Mouse (Mus musculus) heart, embryonic 16.5 days (tissue): ENCODE measurements around the gene Bbs9. TPM values are rescaled to one million over a fixed set of nuclear protein-coding genes. Genes with fewer than 3 reads are reported as not detected.
"Not testable (repeated sequence)": the region's sequence is repeated elsewhere in the genome, so short reads cannot be mapped to it uniquely, and the experiment has no call there.

Experiments used
- ATAC-seq: fragments of 200-750 bp; cut with Nextera tagmentation; replicated peaks from 2 replicates; pipeline ENCODE4 v1.8.0; 2017; ENCODE audit warnings: moderate number of reproducible peaks; ENCODE audit not compliant: insufficient read depth, low FRiP score; ENCODE audit errors: extremely low read depth
- H3K27ac ChIP-seq: fragments of 300-500 bp; sonication (generic); 2 replicates; pipeline ENCODE4 v1.5.1; 2014; ENCODE audit warnings: mild to moderate bottlenecking, low read length, control low read depth, moderate library complexity
- H3K27me3 ChIP-seq: fragments of 300-500 bp; sonication (generic); 2 replicates; pipeline ENCODE4 v1.6.1; 2014; ENCODE audit warnings: low read length, mixed read lengths; ENCODE audit not compliant: control insufficient read depth, insufficient read depth
- H3K36me3 ChIP-seq: fragments of 300-500 bp; sonication (generic); 2 replicates; pipeline ENCODE4 v1.6.1; 2014; ENCODE audit not compliant: control insufficient read depth, insufficient read depth
- H3K4me1 ChIP-seq: fragments of 300-500 bp; sonication (generic); 2 replicates; pipeline ENCODE4 v1.6.1; 2014; ENCODE audit warnings: low read length, mixed read lengths; ENCODE audit not compliant: control insufficient read depth, insufficient read depth
- H3K4me2 ChIP-seq: fragments of 300-500 bp; sonication (generic); 2 replicates; pipeline ENCODE4 v1.6.1; 2014; ENCODE audit warnings: low read depth, mild to moderate bottlenecking, control low read depth, low read length
- H3K4me3 ChIP-seq: fragments of 300-500 bp; sonication (generic); 2 replicates; pipeline ENCODE4 v1.5.1; 2014; ENCODE audit warnings: mild to moderate bottlenecking, control low read depth, low read length
- H3K9ac ChIP-seq: fragments of 300-500 bp; sonication (generic); 2 replicates; pipeline ENCODE4 v1.6.1; 2014; ENCODE audit warnings: low read length, control low read depth
- H3K9me3 ChIP-seq: fragments of 300-500 bp; sonication (generic); replicated peaks from 2 replicates; pipeline ENCODE4 v1.6.1; 2016; ENCODE audit warnings: low read length; ENCODE audit not compliant: control insufficient read depth
- WGBS: fragments of 180-500 bp; shearing (Covaris S2); extraction: QIAGEN DNeasy Blood & Tissue Kit; methylation state at CpG from one replicate; pipeline ENCODE4 v1.1.7; 2014; 5-methylcytosine and 5-hydroxymethylcytosine counted together
- polyA plus RNA-seq: library from polyadenylated mRNA; unstranded; fragments of >200 nt; fragmentation: Nextera tagmentation; extraction: Ambion mirVana; gene quantifications from 2 replicates; pipeline ENCODE4 v1.2.1, GENCODE M21; 2015

Bbs9 gene
- polyA plus RNA-seq, 1 experiment from 2014 or later: 7.9 TPM

DNA sequence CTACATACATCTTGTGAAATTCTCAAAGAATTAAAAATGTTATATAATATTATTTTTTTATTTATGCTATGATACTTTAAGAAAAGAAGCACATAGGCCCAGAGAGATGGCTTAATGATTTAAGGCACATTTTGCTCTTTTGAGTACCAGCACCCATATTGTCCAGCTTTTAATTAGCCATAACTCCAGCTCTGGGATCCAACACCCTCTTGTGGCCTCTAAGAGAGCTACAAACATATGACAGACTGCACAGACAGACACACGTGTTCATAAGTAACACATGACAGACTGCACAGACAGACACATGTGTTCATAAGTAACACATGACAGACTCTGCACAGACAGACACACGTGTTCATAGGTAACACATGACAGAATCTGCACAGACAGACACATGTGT, 235.8 kb downstream of the Bbs9 start:
- H3K4me3 ChIP-seq: no peak overlapping the region
- H3K4me2 ChIP-seq: no peak overlapping the region
- peaks cover 9% of the 10 kb centered on the region; the same call in 1 of the 2 replicates for H3K4me1 ChIP-seq
- no peak for ATAC-seq
- no peak overlapping the region for H3K9ac ChIP-seq
- 81% methylated on average over 2 of the region's 2 CpGs for WGBS
- H3K27me3 ChIP-seq: no peaks in the 10 kb centered on the region
- H3K36me3 ChIP-seq: no peaks in the 10 kb centered on the region
- no peak overlapping the region for H3K27ac ChIP-seq
- no peaks in the 10 kb centered on the region for H3K9me3 ChIP-seq

GRCm38 (mm10) chr9:22712743-22713142, 237.2 kb downstream of the Bbs9 start:
- H3K27me3 ChIP-seq: no peaks in the 10 kb centered on the region
- H3K9me3 ChIP-seq: no peaks in the 10 kb centered on the region
- H3K9ac ChIP-seq: no peak overlapping the region
- H3K4me1 ChIP-seq: peaks cover 9% of the 10 kb centered on the region; the same call in 1 of the 2 replicates
- no peak overlapping the region for H3K4me3 ChIP-seq
- WGBS: 17% methylated on average over 3 of the region's 3 CpGs
- peak; percentile 37 for ATAC-seq
- H3K4me2 ChIP-seq: no peak overlapping the region
- no peaks in the 10 kb centered on the region for H3K36me3 ChIP-seq
- no peak overlapping the region for H3K27ac ChIP-seq

GRCm38 (mm10) chr9:22713286-22713685, 237.8 kb downstream of the Bbs9 start:
- ATAC-seq, H3K9ac ChIP-seq, H3K27ac ChIP-seq, H3K4me1 ChIP-seq, H3K36me3 ChIP-seq, H3K4me3 ChIP-seq, H3K27me3 ChIP-seq, H3K4me2 ChIP-seq, H3K9me3 ChIP-seq: not testable (repeated sequence)
- WGBS: 30% methylated on average over 4 of the region's 4 CpGs

DNA sequence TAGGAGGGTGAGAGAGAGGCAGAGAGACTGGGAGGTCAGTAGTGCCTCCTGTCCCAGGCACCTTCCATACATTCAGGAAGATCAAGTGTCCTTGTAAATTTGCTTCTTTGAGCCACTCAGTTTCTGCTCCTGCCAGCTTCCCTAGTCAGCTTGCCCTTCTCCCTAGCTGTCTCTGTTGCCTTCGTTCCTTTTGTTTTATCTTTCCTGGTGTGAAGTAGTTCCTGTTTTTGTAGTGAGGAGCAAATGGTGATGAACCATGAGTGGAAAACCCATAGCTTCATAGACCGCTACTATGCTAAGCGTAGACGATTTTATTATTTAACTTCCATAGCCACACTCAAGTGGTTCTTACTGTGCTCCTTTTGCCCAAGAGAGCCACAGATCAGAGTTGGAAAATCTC, 242.1 kb downstream of the Bbs9 start:
- peaks cover 3% of the 10 kb centered on the region; the same call in 1 of the 2 replicates for H3K4me1 ChIP-seq
- H3K27ac ChIP-seq: no peak overlapping the region
- H3K27me3 ChIP-seq: no peaks in the 10 kb centered on the region
- WGBS: 80% methylated on average over 4 of the region's 4 CpGs
- no peaks in the 10 kb centered on the region for H3K9me3 ChIP-seq
- no peak overlapping the region for H3K4me2 ChIP-seq
- H3K9ac ChIP-seq: no peak overlapping the region
- H3K36me3 ChIP-seq: no peaks in the 10 kb centered on the region
- ATAC-seq: no peak
- no peak overlapping the region for H3K4me3 ChIP-seq

- H3K36me3 ChIP-seq: no peaks in the 10 kb centered on the region
- H3K9ac ChIP-seq: no peak overlapping the region
- no peaks in the 10 kb centered on the region for H3K27me3 ChIP-seq
- WGBS: 40% methylated on average over 8 of the region's 8 CpGs
- no peak overlapping the region for H3K4me3 ChIP-seq
- no peak overlapping the region for H3K4me2 ChIP-seq
- H3K27ac ChIP-seq: no peak overlapping the region
- no peak for ATAC-seq
- H3K9me3 ChIP-seq: no peaks in the 10 kb centered on the region
- H3K4me1 ChIP-seq: no peaks in the 10 kb centered on the region
Measured at GRCm38 (mm10) chr9:22718174-22718823, 242.8 kb downstream of the Bbs9 start.

- 82% methylated on average over 1 of the region's 1 CpGs for WGBS
- Histone ChIP-seq H3K4me2 (no peak overlapping the region), H3K27me3 (no peaks in the 10 kb centered on the region), H3K27ac (no peak overlapping the region), H3K9ac (no peak overlapping the region), H3K4me1 (no peaks in the 10 kb centered on the region), H3K36me3 (no peaks in the 10 kb centered on the region), H3K4me3 (no peak overlapping the region), H3K9me3 (no peaks in the 10 kb centered on the region)
- no peak for ATAC-seq
Measured at GRCm38 (mm10) chr9:22732646-22733045, 257.1 kb downstream of the Bbs9 start.

GRCm38 (mm10) chr9:22734954-22735353, 259.4 kb downstream of the Bbs9 start:
- no peak for ATAC-seq
- no peaks in the 10 kb centered on the region for H3K36me3 ChIP-seq
- no peak overlapping the region for H3K4me3 ChIP-seq
- no peaks in the 10 kb centered on the region for H3K4me1 ChIP-seq
- no peak overlapping the region for H3K9ac ChIP-seq
- H3K9me3 ChIP-seq: no peaks in the 10 kb centered on the region
- no peaks in the 10 kb centered on the region for H3K27me3 ChIP-seq
- no peak overlapping the region for H3K27ac ChIP-seq
- 50% methylated on average over 8 of the region's 8 CpGs for WGBS
- no peak overlapping the region for H3K4me2 ChIP-seq

GRCm38 (mm10) chr9:22735385-22735784, 259.9 kb downstream of the Bbs9 start:
- Histone ChIP-seq H3K9ac (no peak overlapping the region), H3K36me3 (no peaks in the 10 kb centered on the region), H3K9me3 (no peaks in the 10 kb centered on the region), H3K27me3 (no peaks in the 10 kb centered on the region), H3K4me3 (no peak overlapping the region), H3K4me1 (no peaks in the 10 kb centered on the region), H3K4me2 (no peak overlapping the region), H3K27ac (no peak overlapping the region)
- ATAC-seq: no peak
- 64% methylated on average over 8 of the region's 8 CpGs for WGBS

DNA sequence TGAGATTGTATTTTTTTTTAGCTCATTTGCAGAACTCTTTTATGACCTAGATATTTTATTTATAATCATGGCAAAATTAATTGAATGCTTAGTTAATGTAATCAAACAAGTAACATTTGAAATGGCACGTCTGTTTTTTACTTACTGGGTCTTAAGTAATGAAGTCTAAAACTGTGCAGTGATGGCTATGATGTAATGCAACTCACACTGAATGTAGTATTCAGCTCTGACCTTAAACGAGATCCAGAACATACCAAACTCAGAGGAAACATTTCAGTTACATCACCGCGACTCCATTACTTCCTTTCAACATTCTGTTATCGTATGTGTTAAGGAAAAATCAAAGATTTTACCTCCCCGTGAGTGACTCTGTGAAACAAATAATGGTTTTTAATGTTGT, 262.4 kb downstream of the Bbs9 start:
- no peak overlapping the region for H3K9ac ChIP-seq
- 63% methylated on average over 6 of the region's 6 CpGs for WGBS
- H3K4me1 ChIP-seq: no peaks in the 10 kb centered on the region
- H3K9me3 ChIP-seq: no peaks in the 10 kb centered on the region
- no peak overlapping the region for H3K4me2 ChIP-seq
- ATAC-seq: no peak
- no peaks in the 10 kb centered on the region for H3K36me3 ChIP-seq
- no peak overlapping the region for H3K27ac ChIP-seq
- H3K27me3 ChIP-seq: no peaks in the 10 kb centered on the region
- H3K4me3 ChIP-seq: no peak overlapping the region
